Mouse (Mus musculus): ENCODE measurements around the gene Strada. TPM values are rescaled to one million over a fixed set of nuclear protein-coding genes. Genes with fewer than 3 reads are reported as not detected.

Gene Strada
- polyA plus RNA-seq, 1 experiment, result 32.6 TPM

DNA sequence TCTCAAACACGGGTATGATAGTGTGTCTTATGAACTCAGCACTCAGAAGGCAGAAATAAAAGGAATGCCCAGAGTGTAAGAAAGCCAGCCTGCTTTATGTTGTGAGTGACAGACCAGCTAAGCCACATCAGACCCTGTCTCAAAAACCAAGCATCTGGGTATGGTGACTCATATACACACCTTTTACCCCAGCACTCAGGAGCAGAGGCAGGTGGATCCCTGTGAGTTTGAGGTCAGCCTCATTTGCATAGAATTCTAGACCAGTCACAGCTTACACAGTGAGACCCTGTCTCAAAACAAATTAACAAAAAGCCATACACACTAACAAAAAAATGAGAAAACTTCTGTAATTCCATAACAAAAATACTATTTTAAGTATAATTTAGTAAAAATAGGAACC is 76.1 kb downstream of the Strada start:
- no peak for DNase-seq (ENCODE audit: low read depth in 1 of 2, low spot score in 2 of 2)
- Histone ChIP-seq H3K27me3 (ENCODE audit: control insufficient read depth, insufficient read depth, low read length) (no peaks in the 10 kb centered on the region), H3K4me3 (ENCODE audit: extremely low read depth, insufficient read depth, insufficient read length) (no peak overlapping the region), H3K4me1 (ENCODE audit: control insufficient read depth, insufficient read depth, insufficient read length) (peaks cover 13% of the 10 kb centered on the region), H3K36me3 (ENCODE audit: control insufficient read depth, insufficient read depth, low read length) (peaks cover 16% of the 10 kb centered on the region), H3K27ac (ENCODE audit: insufficient read depth, low read length) (no peak overlapping the region)
- 50% methylated on average over 1 of the region's 1 CpGs for WGBS
- TF ChIP-seq POLR2A (IDR thresholded peaks at IDR 0.05; ENCODE audit: low read depth, low read length), result no peak
- TF ChIP-seq CTCF (IDR thresholded peaks at IDR 0.05; ENCODE audit: extremely low read depth, insufficient read depth, insufficient read length, insufficient replicate concordance), result no peak

DNA sequence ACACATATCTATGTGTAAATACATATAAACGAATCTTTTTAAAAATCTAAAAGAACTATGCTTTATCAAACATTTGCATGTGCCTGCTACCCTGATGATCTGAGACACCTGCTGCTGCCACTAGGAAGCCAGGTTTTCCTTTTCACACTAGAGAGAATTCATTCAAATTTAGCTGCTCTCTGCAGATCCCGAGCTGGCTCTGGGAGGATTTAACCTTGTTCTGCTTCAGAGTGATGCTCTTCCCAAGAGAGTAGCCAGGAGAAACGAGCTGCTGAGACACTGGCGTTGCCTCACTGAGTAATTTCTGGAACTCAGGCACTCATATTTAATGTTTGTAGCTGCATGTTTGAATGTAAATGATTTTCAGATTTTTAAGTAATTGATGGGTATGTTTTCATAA is 77.2 kb downstream of the Strada start:
- Histone ChIP-seq H3K27ac (ENCODE audit: insufficient read depth, low read length) (no peak overlapping the region), H3K4me1 (ENCODE audit: control insufficient read depth, insufficient read depth, insufficient read length) (peaks cover 13% of the 10 kb centered on the region), H3K27me3 (ENCODE audit: control insufficient read depth, insufficient read depth, low read length) (no peaks in the 10 kb centered on the region), H3K36me3 (ENCODE audit: control insufficient read depth, insufficient read depth, low read length) (peaks cover 12% of the 10 kb centered on the region), H3K4me3 (ENCODE audit: extremely low read depth, insufficient read depth, insufficient read length) (no peak overlapping the region)
- 49% methylated on average over 4 of the region's 4 CpGs for WGBS
- no peak for DNase-seq (ENCODE audit: low read depth in 1 of 2, low spot score in 2 of 2)
- TF ChIP-seq CTCF (IDR thresholded peaks at IDR 0.05; ENCODE audit: extremely low read depth, insufficient read depth, insufficient read length, insufficient replicate concordance), result no peak
- TF ChIP-seq POLR2A (IDR thresholded peaks at IDR 0.05; ENCODE audit: low read depth, low read length), result no peak

DNA sequence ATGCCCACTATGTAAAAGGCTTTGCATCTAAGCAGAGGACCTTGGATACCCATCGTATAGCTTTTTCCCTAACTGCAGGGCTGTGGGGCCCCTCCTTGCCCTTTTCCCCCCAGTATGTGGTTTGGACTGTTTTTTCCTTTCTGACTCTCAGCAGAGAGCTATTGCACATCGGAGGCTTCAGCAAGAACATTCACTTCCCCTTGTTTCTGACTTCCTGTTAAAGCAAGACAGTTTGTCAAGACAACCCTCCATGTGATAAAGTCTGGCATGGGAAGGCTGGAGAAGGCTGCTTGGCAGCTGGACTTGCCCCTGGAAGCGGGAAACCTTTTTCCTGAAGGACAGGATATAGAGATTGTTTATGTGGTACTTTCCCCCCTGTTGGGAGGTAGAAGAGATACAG is 79.2 kb downstream of the Strada start:
- peaks cover 13% of the 10 kb centered on the region for H3K4me1 ChIP-seq (ENCODE audit: control insufficient read depth, insufficient read depth, insufficient read length)
- TF ChIP-seq CTCF (IDR thresholded peaks at IDR 0.05; ENCODE audit: extremely low read depth, insufficient read depth, insufficient read length, insufficient replicate concordance) (no peak), POLR2A (IDR thresholded peaks at IDR 0.05; ENCODE audit: low read depth, low read length) (no peak)
- no peaks in the 10 kb centered on the region for H3K27me3 ChIP-seq (ENCODE audit: control insufficient read depth, insufficient read depth, low read length)
- WGBS, result 7% methylated on average over 3 of the region's 3 CpGs
- H3K27ac ChIP-seq (ENCODE audit: insufficient read depth, low read length), result peak overlapping the region; percentile 95
- H3K4me3 ChIP-seq (ENCODE audit: extremely low read depth, insufficient read depth, insufficient read length), result no peak overlapping the region
- peaks cover 20% of the 10 kb centered on the region for H3K36me3 ChIP-seq (ENCODE audit: control insufficient read depth, insufficient read depth, low read length)
- DNase-seq (ENCODE audit: low read depth in 1 of 2, low spot score in 2 of 2), result peak; percentile 18 to 56

GRCm38 (mm10) chr11:106122221-106122620 is 79.7 kb downstream of the Strada start:
- Histone ChIP-seq H3K27me3 (ENCODE audit: control insufficient read depth, insufficient read depth, low read length) (no peaks in the 10 kb centered on the region), H3K4me1 (ENCODE audit: control insufficient read depth, insufficient read depth, insufficient read length) (peaks cover 13% of the 10 kb centered on the region), H3K4me3 (ENCODE audit: extremely low read depth, insufficient read depth, insufficient read length) (no peak overlapping the region), H3K36me3 (ENCODE audit: control insufficient read depth, insufficient read depth, low read length) (peaks cover 25% of the 10 kb centered on the region), H3K27ac (ENCODE audit: insufficient read depth, low read length) (peak overlapping the region; percentile 95)
- no peak for DNase-seq (ENCODE audit: low read depth in 1 of 2, low spot score in 2 of 2)
- 82% methylated on average over 5 of the region's 5 CpGs for WGBS
- no peak for TF ChIP-seq POLR2A (IDR thresholded peaks at IDR 0.05; ENCODE audit: low read depth, low read length)
- TF ChIP-seq CTCF (IDR thresholded peaks at IDR 0.05; ENCODE audit: extremely low read depth, insufficient read depth, insufficient read length, insufficient replicate concordance), result no peak

Other genes starting within 250 kb of the Strada start
- gene Cyb561, start 248.8 kb downstream of the Strada start, polyA plus RNA-seq (2012; rRNA removed), result 1.9 and 2.8 TPM in 2 replicates
- 14.6 and 32.5 TPM in 2 replicates for gene Ace, start 234.2 kb downstream of the Strada start, polyA plus RNA-seq (2012; rRNA removed)
- not detected in 2 replicates for gene Ace3, start 207.5 kb downstream of the Strada start, polyA plus RNA-seq (2012; rRNA removed)
- 0.35 and 0.56 TPM in 2 replicates for gene Kcnh6, start 194.0 kb downstream of the Strada start, polyA plus RNA-seq (2012; rRNA removed)
- 35.8 and 44.0 TPM in 2 replicates for gene Dcaf7, start 165.3 kb downstream of the Strada start, polyA plus RNA-seq (2012; rRNA removed)
- 6.1 and 7.6 TPM in 2 replicates for gene Taco1, start 136.1 kb downstream of the Strada start, polyA plus RNA-seq (2012; rRNA removed)
- gene Map3k3, start 117.6 kb downstream of the Strada start, polyA plus RNA-seq (2012; rRNA removed), result 34.1 and 37.1 TPM in 2 replicates
- 0.72 TPM in 1 of 2 replicates, not detected in the other for gene Gm10840, start 41.3 kb downstream of the Strada start, polyA plus RNA-seq (2012; rRNA removed)
- 305 and 309 TPM in 2 replicates for gene Limd2, start 41.3 kb downstream of the Strada start, polyA plus RNA-seq (2012; rRNA removed)
- 7.0 and 7.3 TPM in 2 replicates for gene Ccdc47, start 14.2 kb upstream of the Strada start, polyA plus RNA-seq (2012; rRNA removed)
- 7.1 and 7.4 TPM in 2 replicates for gene Ddx42, start 14.8 kb upstream of the Strada start, polyA plus RNA-seq (2012; rRNA removed)
- gene Ftsj3, start 53.9 kb upstream of the Strada start, polyA plus RNA-seq (2012; rRNA removed), result 12.2 and 14.4 TPM in 2 replicates
- gene Psmc5, start 54.0 kb upstream of the Strada start, polyA plus RNA-seq (2012; rRNA removed), result 18.6 and 18.9 TPM in 2 replicates
- gene Smarcd2, start 70.8 kb upstream of the Strada start, polyA plus RNA-seq (2012; rRNA removed), result 120 and 146 TPM in 2 replicates
- gene Tcam1, start 74.5 kb upstream of the Strada start, polyA plus RNA-seq (2012; rRNA removed), result 0.11 and 0.14 TPM in 2 replicates
- 4.7 and 5.4 TPM in 2 replicates for gene Gh, start 99.7 kb upstream of the Strada start, polyA plus RNA-seq (2012; rRNA removed)
- gene Cd79b, start 112.6 kb upstream of the Strada start, polyA plus RNA-seq (2012; rRNA removed), result 556 and 588 TPM in 2 replicates
- 6.1 and 6.5 TPM in 2 replicates for gene Scn4a, start 151.1 kb upstream of the Strada start, polyA plus RNA-seq (2012; rRNA removed)
- gene Prr29, start 163.3 kb upstream of the Strada start, polyA plus RNA-seq (2012; rRNA removed), result 0.55 and 0.82 TPM in 2 replicates
- gene Icam2, start 185.9 kb upstream of the Strada start, polyA plus RNA-seq (2012; rRNA removed), result 82.6 and 93.8 TPM in 2 replicates

All from spleen, adult 2 months (tissue).